Mouse (Mus musculus): Measurements from ENCODE around the gene Fkbp2.
A peak's percentile ranks its signal among the peaks of the same experiment; 100 is the strongest.

Fkbp2 gene

DNA sequence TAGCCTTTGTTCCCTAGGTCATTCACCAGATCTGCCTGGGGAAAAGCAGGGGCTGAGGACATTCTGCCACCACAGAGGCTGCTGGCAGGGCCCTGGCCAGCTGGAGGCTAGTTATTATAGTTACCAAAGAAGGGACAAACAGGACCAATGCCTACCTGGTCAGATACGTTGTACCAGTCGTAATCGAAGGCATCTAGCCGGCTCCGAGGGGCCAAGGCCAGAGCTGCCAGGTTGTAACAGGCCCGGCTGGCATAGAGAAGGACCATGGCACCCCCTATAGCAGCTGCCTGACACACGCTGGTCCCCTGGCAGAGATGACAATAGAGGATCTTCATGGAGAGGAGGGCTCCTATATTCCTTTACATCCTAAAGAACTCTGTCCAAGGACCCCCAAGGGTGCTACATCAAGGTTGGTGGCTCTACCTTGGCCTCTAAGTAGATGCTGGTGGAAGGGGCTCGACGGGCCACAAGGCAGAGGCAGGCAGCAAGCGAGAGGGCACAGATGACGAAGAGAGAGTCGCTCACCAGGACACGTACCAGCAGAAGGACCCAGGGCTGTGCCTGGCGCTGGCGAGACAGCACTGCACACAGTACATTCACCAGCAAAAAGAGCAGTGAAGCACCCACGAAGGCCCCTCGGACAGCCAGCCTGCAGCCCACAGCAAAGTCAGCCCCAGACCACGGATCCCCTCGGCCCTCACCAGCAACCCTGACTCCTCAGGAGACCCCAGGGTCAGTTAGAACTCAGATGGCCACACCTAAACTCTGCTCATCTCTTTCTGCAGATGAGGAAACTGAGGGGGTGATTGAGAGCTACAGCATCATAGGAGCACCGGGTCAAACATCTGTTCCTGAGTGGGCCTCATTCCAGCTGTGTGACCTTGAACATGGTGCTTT lies 40.9 kb downstream of the Fkbp2 start:
- DNase-seq, result no peak

DNA sequence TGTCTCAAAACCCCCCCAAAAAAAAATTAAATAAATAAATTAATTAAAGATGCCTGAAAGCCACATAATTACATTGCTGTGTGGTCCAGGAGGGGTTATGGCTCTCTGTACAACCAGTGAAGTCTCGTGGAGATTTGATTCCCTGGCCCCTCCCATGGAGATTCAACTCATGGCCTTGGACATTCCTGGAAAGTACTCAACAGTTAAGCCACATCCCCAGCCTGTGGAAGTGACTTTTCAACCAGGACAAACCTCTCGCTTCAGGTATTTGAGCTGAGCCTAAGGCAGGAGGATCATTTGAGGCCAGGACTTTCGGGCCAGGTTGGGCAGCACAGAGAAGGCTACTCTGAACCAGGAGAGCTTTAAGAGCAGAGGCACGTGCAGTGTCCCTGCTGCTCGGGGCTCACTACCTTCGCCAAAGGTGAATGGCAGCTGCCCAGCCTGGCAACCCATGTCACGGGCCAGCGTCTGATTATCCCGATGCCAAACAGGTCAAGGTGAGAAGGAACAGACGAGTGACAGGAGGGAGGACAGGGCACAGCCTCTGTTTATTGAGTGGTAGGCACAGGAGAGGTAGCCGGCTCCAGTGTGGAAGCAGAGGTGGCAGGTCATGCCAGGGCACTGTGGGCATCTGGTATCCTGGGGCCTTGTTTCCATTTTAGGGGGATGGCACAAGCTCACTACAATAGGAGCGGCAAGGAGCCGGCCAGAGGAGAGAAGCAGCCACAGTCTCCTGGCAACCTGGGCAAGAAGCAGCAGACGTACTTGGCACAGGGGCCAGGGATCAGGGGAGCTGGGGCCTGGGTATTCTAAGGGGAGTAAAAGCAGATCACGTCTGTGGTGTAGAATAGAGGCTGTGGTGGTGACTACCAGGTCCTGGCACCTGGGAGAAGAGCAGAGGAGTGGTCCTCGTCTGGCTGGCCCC lies 42.5 kb downstream of the Fkbp2 start:
- peak in 1 of 2 experiments; percentile 15 for DNase-seq

GRCm38 (mm10) chr19:6936299-6936698 lies 44.0 kb downstream of the Fkbp2 start:
- DNase-seq, result peak; percentile 62 to 65

DNA sequence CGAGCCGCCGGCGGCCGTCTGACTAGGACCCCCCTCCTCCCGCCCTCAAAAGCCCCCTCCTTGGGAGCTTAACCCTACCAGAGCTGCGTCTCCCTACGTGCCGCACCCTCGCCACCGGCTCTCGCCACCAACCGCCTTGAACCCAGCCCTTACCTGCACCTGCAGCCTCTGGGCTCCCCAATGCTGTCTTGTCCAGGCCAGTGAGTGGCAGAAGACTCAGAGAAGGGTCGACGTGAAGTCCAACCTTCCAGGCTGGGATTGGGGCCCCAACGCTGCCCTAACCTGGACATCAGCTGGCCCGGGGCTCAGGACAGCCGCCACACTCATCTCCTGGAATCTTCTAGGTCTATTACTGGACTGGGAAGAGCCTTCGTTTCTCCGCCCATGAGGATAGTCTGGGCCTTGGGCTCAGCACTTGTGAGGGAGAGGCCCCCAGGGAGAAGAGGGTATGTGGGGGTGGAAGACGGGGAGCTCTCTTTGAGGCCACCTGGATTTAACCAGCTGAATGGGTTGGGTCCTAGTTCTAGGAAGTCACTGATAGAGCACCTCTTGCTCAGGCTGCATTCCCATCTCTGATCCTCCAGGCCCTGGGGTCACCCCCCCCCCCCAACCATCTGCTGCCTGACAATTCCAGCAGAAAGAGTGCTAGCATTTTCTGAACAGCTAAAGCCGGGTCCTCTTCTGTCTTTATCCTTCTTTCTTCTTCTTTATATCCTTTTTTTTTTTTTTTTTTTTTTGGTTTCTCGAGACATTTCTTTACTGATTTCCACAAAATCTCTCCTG lies 45.9 kb downstream of the Fkbp2 start, which contains the start of gene Kcnk4:
Kcnk4 (minus strand) TSS at position 321 of the 783 bp plus-strand sequence.
- no peak for DNase-seq

DNA sequence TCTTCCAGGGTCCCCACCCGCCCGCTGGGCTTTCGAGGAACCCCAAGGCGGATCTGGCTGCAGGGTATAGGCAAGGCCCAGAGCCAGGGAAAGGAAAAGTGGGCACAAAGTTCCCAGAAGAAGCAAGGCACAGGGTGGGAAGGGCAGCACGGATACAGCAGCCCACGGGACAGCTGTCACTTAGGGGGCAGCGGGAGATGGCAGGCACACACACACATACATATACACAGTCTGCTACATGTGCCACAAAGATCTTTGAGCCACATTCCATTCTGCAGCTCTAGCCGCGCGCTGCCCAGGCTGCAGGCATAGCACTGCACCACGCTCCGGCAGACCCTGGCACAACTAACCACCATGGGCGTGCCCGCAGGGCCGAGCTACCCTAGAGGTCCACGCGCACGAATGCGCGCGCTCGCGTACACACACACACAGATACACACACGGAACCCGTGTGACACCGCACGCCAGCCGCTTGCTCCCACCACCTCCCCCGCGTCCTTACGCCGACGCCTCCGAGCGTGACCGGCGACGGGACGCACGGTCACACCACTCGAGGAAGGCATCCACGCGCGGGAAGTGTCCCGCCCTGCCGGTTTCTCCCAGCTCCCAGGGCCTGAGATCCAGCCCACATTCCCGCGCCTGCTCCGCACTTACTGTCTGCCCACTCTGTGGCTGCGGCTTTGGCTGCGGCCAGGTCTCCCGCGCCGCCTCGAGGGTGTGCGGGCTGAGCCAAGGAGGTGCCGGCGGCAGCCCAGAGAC lies 46.7 kb downstream of the Fkbp2 start:
- peak; percentile 57 to 73 for DNase-seq

GRCm38 (mm10) chr19:6933102-6933435 lies 47.2 kb downstream of the Fkbp2 start:
- DNase-seq, result no peak

GRCm38 (mm10) chr19:6932018-6932417 lies 48.3 kb downstream of the Fkbp2 start:
- DNase-seq, result no peak

- no peak for DNase-seq
These were observed 49.3 kb downstream of the Fkbp2 start for GRCm38 (mm10) chr19:6931002-6931401.

DNA sequence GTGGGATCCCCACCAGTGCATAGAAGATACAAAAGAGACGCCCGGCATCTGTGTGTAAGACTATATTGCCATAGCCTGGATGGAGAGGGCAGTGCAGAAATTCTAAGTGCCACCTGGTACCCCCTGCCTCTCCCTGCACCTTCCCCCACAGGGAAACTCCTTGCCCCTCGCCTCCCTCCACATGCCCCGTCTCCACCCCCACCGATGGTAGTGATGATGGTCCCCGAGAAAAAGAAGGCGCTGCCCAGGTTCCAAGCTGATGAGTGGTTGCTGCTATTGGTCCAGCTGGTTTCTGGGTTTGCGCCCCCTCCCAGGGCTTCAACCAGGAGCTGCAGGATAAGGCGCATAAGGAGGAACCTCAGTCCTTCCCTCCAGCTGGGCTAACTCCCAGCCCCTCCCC lies 52.2 kb downstream of the Fkbp2 start:
- DNase-seq, result no peak

Data from kidney, postnatal 4 days (tissue).